Mouse (Mus musculus) left cerebral cortex, postnatal 36 days (tissue): ENCODE measurements at regions not wholly inside any gene's neighbourhood (a gene's known extent, or its start where the extent isn't known, plus 50 kb on each side); places are given as distances from the start of the nearest gene placed in this dataset. TPM values are rescaled to one million over a fixed set of nuclear protein-coding genes. Genes with fewer than 3 reads are reported as not detected.

Experiments
- DNase-seq, 2 experiments: peaks; one replicate each; pipeline ENCODE4 v3.0.0; 2021 to 2022; ENCODE audit warnings: low spot score in 2 of 2, mixed read lengths in 1 of 2
- intact Hi-C: fragments of 180-260 bp; cut with DNase I; formaldehyde crosslinking; loops from one replicate; pipeline ENCODE4 v1.15.1; 2025
- microRNA-seq: library from miRNA; unstranded; fragments of <30 nt; microRNA quantifications from one replicate; pipeline ENCODE4 v1.2.0, GENCODE M21; 2022

DNA sequence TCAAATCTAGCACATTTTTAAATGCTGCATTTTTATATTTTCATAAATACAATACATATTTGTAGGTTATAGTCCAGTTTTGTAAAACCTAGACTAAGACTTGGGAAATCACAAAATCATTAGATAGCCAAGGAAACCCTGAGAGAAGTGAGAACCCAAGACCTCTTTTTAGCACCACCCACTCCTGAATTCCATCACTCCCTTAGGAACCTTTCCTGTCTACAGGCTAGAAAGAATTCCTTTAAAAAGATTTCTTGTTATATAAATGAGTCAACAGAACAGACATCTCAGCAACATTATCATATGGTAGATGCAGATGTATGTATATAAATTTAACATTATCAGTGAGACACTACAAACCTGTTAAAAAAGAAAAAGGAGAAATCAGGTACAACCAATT, 86.6 kb upstream of the Ccdc85a start:
- intact Hi-C loops: no loop called here
- DNase-seq: no peak

DNA sequence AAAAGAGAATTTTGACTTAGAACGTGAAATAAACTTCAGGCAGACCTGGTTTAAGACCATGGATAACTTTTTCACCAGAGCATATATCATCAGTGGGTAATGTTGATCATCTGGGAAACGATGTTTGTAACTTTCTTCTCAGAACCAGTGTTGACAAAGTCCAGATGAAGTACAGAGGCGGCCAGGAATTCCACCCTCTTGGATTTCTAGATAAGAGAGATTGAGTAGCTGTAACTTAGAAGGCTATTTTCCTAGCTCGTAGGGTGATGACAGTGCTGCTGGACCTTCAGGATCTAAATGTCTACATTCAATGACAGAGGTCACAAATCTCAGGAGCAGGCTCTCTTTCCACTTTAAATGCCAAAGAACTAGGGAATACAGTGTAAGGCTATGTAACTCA, 85.2 kb upstream of the Ccdc85a start:
- DNase-seq: no peak
- intact Hi-C loops: no loop called here

DNA sequence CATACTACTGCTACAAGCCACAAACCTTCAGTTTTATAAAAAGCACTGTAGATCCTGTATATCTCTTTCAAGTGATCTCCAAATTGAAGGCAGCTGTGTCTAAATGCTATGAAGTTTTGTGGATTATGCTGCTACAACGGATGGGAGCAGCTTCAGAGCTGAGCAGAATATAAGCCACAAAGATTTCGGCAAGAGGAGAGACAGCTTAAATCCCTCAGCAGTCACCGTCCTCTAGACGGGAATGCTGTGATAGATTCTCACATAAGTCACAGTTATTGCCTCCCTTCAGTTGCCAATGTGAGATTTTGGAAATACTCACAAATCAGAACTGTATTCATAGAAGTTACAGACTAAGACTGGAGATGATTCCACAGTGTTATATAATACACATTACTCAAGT, 76.3 kb upstream of the Ccdc85a start:
- intact Hi-C loops: no loop called here
- no peak for DNase-seq

- intact Hi-C loops: no loop called here
- no peak for DNase-seq
Observed at GRCm38 (mm10) chr11:28655169-28655846, 71.2 kb upstream of the Ccdc85a start.

- no peak for DNase-seq
- intact Hi-C loops: no loop called here
Observed at GRCm38 (mm10) chr11:28649446-28649845, 65.3 kb upstream of the Ccdc85a start.

- intact Hi-C loops: no loop called here
- no peak for DNase-seq
Observed at GRCm38 (mm10) chr11:28648916-28649315, 64.8 kb upstream of the Ccdc85a start.

GRCm38 (mm10) chr11:28639081-28639480, 55.0 kb upstream of the Ccdc85a start:
- intact Hi-C loops: no loop called here

GRCm38 (mm10) chr11:28636752-28637151, 52.6 kb upstream of the Ccdc85a start:
- DNase-seq: no peak
- intact Hi-C loops: no loop called here

More at GRCm38 (mm10) chr11:28639081-28639480, 55.0 kb upstream of the Ccdc85a start:
- no peak for DNase-seq

Small RNA genes in the stretch of these regions (microRNA-seq; reads per million reads assigned to microRNA genes)
- gene Mir216a (not detected), gene Mir216b (not detected), gene Mir216c (not detected), gene Mir217 (2.3 reads per million)
